Mouse (Mus musculus) bone marrow macrophage, adult 2 months (primary cell): Measurements from ENCODE around the gene Ccdc167.

Source experiments
- CTCF ChIP-seq: IDR thresholded peaks from 2 replicates; pipeline ENCODE4 v1.5.1; 2012; ENCODE audit warnings: low read depth, mild to moderate bottlenecking, low read length, moderate library complexity
- POLR2A ChIP-seq: IDR thresholded peaks from 2 replicates; pipeline ENCODE4 v1.6.1; 2012; ENCODE audit warnings: mild to moderate bottlenecking, low read depth, low read length, borderline replicate concordance

DNA sequence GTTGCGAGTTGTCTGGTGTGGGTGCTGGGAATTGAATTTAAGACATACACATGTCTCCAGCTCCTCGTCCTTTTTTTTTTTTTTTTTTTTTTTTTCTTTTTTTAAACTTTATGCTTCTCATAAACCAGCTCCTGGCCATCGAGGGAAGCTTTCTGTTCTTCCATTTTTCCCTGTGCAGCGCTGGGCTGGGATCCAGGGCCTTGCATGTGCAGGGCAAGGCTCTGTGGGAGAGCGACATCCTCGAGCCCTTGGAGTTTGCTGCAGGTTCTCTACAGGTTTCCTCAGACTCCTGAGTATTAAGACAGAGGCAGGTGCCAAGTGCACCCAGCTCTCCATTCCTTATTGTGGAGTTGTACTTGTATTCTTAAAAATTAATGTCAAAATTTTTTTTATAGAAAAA is 54.7 kb downstream of the Ccdc167 start:
- no peak for TF ChIP-seq CTCF
- no peak for TF ChIP-seq POLR2A
